Comparison of ENCODE assay signal across 7 mouse cellular contexts in the genomic region with DNA sequence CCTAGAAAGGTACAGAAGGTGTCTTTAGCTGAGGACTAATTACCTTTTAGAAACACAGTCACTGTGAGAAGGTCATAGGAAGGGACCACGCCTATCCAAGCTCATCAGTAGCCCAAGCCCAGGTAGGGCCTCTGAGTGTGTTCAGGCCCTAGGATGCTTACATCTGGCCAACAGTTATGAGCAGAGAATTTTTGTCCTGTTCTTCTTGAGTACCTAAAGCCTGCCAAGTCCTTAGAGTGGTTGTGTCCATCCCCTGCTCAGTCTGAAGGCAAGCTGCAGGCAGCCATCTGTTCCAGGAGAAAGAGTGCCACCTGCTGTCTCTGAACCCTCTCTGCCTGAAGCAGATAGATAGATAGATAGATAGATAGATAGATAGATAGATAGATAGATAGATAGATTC.
DNase-seq lines count a peak whose midpoint lies in the region; ATAC-seq lines count a peak whose summit lies in the region.

No protein-coding gene starts in this region.

- H3K9me3 ChIP-seq in kidney, embryonic 14.5 days (ENCODE audit: control insufficient read depth, low read length) = no peaks in the 10 kb centered on the region
- H3K9me3 ChIP-seq in midbrain, embryonic 15.5 days = no peaks in the 10 kb centered on the region

- no peaks in the 10 kb centered on the region for H3K4me1 ChIP-seq in kidney, embryonic 14.5 days (ENCODE audit: control insufficient read depth, insufficient read depth, low read length)
- no peaks in the 10 kb centered on the region for H3K4me1 ChIP-seq in midbrain, embryonic 15.5 days

- H3K27me3 ChIP-seq in kidney, embryonic 14.5 days (ENCODE audit: control insufficient read depth, insufficient read depth, low read length) = no peaks in the 10 kb centered on the region
- H3K27me3 ChIP-seq in midbrain, embryonic 15.5 days (replicated peaks) = no peaks in the 10 kb centered on the region

- DNase-seq in kidney, adult 18-20 months = peak; percentile 38
- DNase-seq in NIH3T3 (ENCODE audit: low read depth) = peak; percentile 75
- DNase-seq in cerebellum, postnatal 10 days = peak; percentile 75 to 78
- peak; percentile 56 for DNase-seq in kidney, postnatal 10 days
- DNase-seq in ovary, postnatal 14 days (ENCODE audit: low spot score) = no peak

- no peak overlapping the region for H3K27ac ChIP-seq in kidney, embryonic 14.5 days (ENCODE audit: low read depth, low read length)
- no peak overlapping the region for H3K27ac ChIP-seq in midbrain, embryonic 15.5 days

- ATAC-seq in kidney, embryonic 14.5 days (ENCODE audit: low FRiP score, low TSS enrichment) = no peak
- peak; percentile 48 for ATAC-seq in midbrain, embryonic 15.5 days (replicated peaks)

- no peak overlapping the region for H3K4me2 ChIP-seq in kidney, embryonic 14.5 days (replicated peaks; ENCODE audit: low read depth, low read length)
- no peak overlapping the region for H3K4me2 ChIP-seq in midbrain, embryonic 15.5 days

- no peaks in the 10 kb centered on the region for H3K36me3 ChIP-seq in kidney, embryonic 14.5 days (ENCODE audit: control insufficient read depth, insufficient read depth, low read length)
- H3K36me3 ChIP-seq in midbrain, embryonic 15.5 days (replicated peaks) = no peaks in the 10 kb centered on the region

- H3K4me3 ChIP-seq in kidney, embryonic 14.5 days (ENCODE audit: low read length) = no peak overlapping the region
- no peak overlapping the region for H3K4me3 ChIP-seq in midbrain, embryonic 15.5 days

- no peak overlapping the region for H3K9ac ChIP-seq in kidney, embryonic 14.5 days (ENCODE audit: low read depth, low read length)
- no peak overlapping the region for H3K9ac ChIP-seq in midbrain, embryonic 15.5 days

- 68% methylated on average over 1 of the region's 1 CpGs for WGBS in kidney, embryonic 14.5 days
- 92% methylated on average over 1 of the region's 1 CpGs for WGBS in midbrain, embryonic 15.5 days
